Mouse (Mus musculus) ZHBTc4 (cell line): ENCODE measurements at regions not wholly inside any gene's neighbourhood (a gene's known extent, or its start where the extent isn't known, plus 50 kb on each side); places are given as distances from the start of the nearest gene placed in this dataset.

ENCODE experiments used
- DNase-seq: peaks from one replicate; pipeline ENCODE4 v3.0.0-alpha.2; 2011; ENCODE audit warnings: low read depth, low spot score

- DNase-seq, result peak; percentile 72
Measured at GRCm38 (mm10) chr4:135033302-135033701, 87.2 kb upstream of the Runx3 start.

GRCm38 (mm10) chr4:135034406-135034805 is 86.0 kb upstream of the Runx3 start:
- DNase-seq, result peak; percentile 90

- no peak for DNase-seq
Measured at GRCm38 (mm10) chr4:135036764-135037163, 83.7 kb upstream of the Runx3 start.

DNA sequence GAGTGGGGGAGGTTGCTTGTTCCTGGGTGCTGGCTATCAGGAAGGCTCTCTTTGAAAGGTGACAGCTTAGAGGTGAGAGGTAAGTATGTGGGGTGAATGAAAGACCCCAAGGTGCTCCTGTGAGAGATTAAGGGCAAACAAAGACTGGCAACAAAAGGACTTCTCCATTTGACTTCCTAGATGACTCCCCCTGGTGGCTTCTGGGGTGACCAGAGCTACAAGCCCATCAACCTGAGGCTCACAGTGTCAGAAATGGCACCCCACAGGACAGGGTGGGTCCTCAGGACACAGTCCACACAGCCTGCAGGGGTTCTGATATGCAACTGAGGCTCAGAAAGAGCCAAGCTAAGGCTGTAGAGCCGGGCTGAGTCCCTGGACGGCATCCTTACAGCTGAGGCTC is 81.2 kb upstream of the Runx3 start:
- DNase-seq, result no peak

DNA sequence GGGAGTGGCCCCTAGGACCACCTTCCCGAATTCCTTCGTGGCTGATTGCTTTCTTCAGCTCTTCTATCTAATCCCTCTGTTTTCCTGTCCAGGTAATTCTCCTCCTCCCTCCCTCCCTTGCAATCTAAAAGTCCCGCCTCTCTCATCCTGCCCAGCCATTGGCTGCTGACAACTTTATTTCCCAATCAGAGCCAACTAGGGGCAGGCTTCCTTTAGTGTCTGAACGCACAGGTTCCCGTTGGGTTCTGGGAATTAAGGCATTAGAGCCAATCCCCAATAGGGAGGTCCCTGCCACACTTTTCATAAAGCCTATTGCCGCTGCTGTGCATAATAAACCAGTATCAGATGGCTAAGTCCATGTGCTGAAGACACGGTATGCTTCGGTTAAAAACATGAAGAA is 78.5 kb upstream of the Runx3 start:
- DNase-seq, result peak; percentile 53

GRCm38 (mm10) chr4:135042501-135042900 is 78.0 kb upstream of the Runx3 start:
- no peak for DNase-seq

- no peak for DNase-seq
Measured at GRCm38 (mm10) chr4:135045054-135045453, 75.4 kb upstream of the Runx3 start.

GRCm38 (mm10) chr4:135046619-135047018 is 73.8 kb upstream of the Runx3 start:
- peak; percentile 87 for DNase-seq

DNA sequence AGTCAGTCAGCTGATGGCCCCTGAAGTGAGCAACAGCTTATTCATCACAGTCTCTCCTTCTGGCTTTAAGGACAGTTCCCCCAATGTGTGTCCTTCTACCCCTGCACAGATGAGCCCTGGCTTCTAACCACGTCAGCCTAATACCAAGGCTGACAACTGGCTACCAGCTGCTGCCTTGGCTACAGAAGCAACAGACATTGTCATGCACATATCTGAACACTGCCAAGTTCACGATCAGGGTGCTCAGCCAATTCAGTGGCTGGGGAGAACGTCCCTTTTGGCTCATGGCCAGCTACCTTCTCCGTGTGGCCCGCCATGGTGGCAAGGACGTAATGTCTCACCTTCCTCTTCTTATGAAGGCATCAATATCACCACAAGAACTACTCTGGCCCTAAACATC is 73.2 kb upstream of the Runx3 start:
- DNase-seq, result no peak

GRCm38 (mm10) chr4:135047771-135048170 is 72.7 kb upstream of the Runx3 start:
- DNase-seq, result peak; percentile 29

GRCm38 (mm10) chr4:135049924-135050323 is 70.5 kb upstream of the Runx3 start:
- no peak for DNase-seq

DNA sequence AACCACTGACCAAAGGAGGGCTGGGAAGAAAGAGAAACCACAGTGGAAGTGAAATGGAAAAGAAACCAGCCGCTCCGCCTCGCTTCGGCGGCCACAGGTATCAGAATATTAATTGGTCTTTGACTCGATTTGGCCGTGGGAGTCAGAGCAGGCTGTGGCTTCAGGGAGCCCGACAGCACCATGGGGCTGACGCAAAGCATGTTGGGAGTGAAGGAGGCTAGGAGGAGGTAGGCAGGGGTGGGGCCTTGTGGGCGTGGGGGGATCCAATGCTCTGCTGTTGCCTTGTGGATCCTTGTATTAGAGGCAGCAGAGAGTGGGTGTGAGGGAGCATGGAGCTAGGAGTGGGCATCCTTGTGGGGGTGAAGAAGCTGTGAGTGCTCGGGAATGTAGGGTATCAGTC is 69.0 kb upstream of the Runx3 start:
- DNase-seq, result peak; percentile 68

DNA sequence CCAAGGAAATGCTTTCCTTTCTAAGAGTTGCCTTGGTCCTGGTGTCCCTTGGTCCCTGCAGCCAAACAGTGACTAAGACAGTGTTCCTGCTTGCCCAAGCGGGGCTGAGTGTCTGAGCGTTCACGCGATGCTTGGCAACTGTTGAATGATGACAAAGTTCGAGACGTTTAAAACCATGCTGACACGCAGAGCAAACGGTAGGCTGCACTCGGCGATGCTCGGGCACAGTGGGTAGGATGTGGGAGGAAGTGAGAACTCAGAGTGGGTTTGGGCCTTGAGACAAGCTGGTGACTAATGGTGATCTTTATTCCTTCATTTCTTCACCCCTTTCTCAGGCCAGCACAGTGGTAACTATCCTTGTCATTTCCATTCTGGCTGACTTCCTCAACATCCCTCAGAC is 66.9 kb upstream of the Runx3 start:
- no peak for DNase-seq

GRCm38 (mm10) chr4:135054353-135054752 is 66.1 kb upstream of the Runx3 start:
- no peak for DNase-seq

- DNase-seq, result no peak
Measured at GRCm38 (mm10) chr4:135056371-135056770, 64.1 kb upstream of the Runx3 start.

GRCm38 (mm10) chr4:135057286-135057685 is 63.2 kb upstream of the Runx3 start:
- DNase-seq, result no peak

- no peak for DNase-seq
Measured at GRCm38 (mm10) chr4:135058895-135059294, 61.6 kb upstream of the Runx3 start.

DNA sequence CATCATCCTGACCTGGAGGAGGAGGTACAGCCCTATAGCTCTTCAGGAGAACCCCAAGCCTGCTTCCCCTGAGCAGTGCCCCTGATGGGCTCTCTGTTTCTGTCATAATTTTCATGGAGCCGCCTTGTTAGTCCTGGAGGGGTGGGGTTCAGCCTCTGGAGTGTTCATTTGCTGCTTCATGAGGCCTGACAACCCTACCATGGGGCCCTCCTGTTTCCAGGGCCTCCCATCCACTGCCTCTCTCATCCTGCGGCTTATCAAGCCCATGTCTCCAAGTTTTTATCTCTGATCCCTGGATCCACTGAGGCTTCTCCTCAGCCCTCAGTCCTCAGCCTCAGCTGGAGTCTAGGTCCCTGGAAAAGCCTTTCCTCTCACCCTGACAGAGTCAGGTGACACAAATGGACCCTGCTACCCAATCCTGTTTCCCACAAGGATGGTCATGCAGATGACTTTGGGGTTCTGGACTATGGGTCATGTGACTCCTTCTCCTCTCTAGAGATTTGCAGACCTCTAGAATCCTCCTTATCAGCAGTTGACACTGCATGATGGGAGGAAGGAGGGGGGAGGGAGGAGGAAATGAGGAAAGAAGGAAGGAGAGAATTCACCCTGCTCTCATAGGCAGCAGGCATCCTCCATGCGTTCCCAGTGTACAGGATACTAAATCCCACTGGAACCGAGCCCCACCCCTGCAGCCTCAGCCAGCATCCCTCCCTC is 59.3 kb upstream of the Runx3 start:
- DNase-seq, result no peak

GRCm38 (mm10) chr4:135066766-135067479 is 53.5 kb upstream of the Runx3 start:
- DNase-seq, result peak; percentile 96

DNA sequence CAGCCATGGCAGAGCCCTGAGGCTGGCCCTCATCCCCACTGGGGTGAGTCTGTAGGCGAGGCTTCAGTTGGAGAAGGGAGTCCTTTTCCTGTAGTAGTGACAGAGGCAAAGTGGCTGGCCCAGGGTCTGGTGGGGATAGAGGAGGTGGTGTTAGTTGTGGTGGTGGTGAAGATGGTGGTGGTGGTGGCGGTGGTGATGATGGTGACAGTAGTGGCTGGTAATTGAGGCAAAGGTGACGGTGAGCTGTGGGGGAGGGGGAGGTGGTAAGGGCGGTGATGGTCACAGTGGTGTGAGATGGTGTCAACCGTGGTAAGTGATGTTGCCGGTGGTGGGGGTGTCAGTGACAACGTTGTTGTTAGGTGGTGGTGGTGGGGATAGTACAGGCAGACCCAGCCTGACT is 52.6 kb upstream of the Runx3 start:
- DNase-seq, result no peak

- DNase-seq, result peak; percentile 15
Measured at GRCm38 (mm10) chr4:135069818-135070217, 50.6 kb upstream of the Runx3 start.
